Comparison of ENCODE assay signal across 1 mouse cellular context in genomic region chr9:121847842-121848241, GRCm38 (mm10).
TF ChIP-seq lines count a peak whose summit lies in the region.

No protein-coding gene starts in this region.

TF ChIP-seq in MEL, 35 proteins besides CTCF, POLR2A, EP300 and RAD21:
- TF ChIP-seq CHD1 (IDR thresholded peaks at IDR 0.05; ENCODE audit: low read depth, low read length) (no peak), MAX (IDR thresholded peaks at IDR 0.05; ENCODE audit: low read length) (no peak), NELFE (IDR thresholded peaks at IDR 0.05; ENCODE audit: low read depth, low read length) (no peak), TCF12 (IDR thresholded peaks at IDR 0.05; ENCODE audit: low read depth, low read length) (no peak), ZNF384 (IDR thresholded peaks at IDR 0.05; ENCODE audit: low read depth, low read length) (no peak), BHLHE40 (IDR thresholded peaks at IDR 0.05; ENCODE audit: borderline replicate concordance, low read depth, low read length) (no peak), TBP (IDR thresholded peaks at IDR 0.05; ENCODE audit: low read depth, low read length) (no peak), MAFK (IDR thresholded peaks at IDR 0.05; ENCODE audit: borderline replicate concordance, low read depth, low read length) (no peak)
TF ChIP-seq in MEL: peak in this region for 0.
